8 mouse cellular contexts compared by ENCODE assay signal in genomic region chr2:158079843-158080395, GRCm38 (mm10). TPM values are rescaled to one million over a fixed set of nuclear protein-coding genes. Genes with fewer than 3 reads are reported as not detected.
DNase-seq lines count a peak whose midpoint lies in the region; ATAC-seq lines count a peak whose summit lies in the region.
"Had no signal": no experiment of that assay in that cellular context is flagged by ENCODE, and none has a peak within 500 bp of the region (broad histone marks: within the 10 kb centered on the region; RNA-seq: fewer than 3 reads in every experiment).

No protein-coding gene starts in this region.

- H3K4me3 ChIP-seq in embryonic facial prominence, embryonic 14.5 days (ENCODE audit: low read depth, low read length): no peak overlapping the region

- no peak overlapping the region for H3K27ac ChIP-seq in embryonic facial prominence, embryonic 14.5 days (replicated peaks; ENCODE audit: low read depth, low read length)

- 47% methylated on average over 9 of the region's 9 CpGs for WGBS in embryonic facial prominence, embryonic 14.5 days

- H3K9ac ChIP-seq in embryonic facial prominence, embryonic 14.5 days (ENCODE audit: low read depth, low read length): no peak overlapping the region

- peaks cover 29% of the 10 kb centered on the region for H3K36me3 ChIP-seq in embryonic facial prominence, embryonic 14.5 days (ENCODE audit: control insufficient read depth, insufficient read depth, low read length)

- peak; percentile 49 for DNase-seq in kidney, adult 9 months
- DNase-seq in kidney, adult 8-10 months: no peak
- peak; percentile 38 for DNase-seq in R1 (ENCODE audit: low read depth, low spot score)
- no peak for DNase-seq in embryonic facial prominence, embryonic 14.5 days (ENCODE audit: low spot score)
- no peak for DNase-seq in layer of hippocampus, adult 9-11 months
- no peak for DNase-seq in B cell, adult 2 months
- DNase-seq: gastrocnemius, postnatal 10 days had no signal

- H3K4me2 ChIP-seq in embryonic facial prominence, embryonic 14.5 days (ENCODE audit: low read depth, low read length): no peak overlapping the region

- ATAC-seq in embryonic facial prominence, embryonic 14.5 days (ENCODE audit: low read depth): peak; percentile 71; the same call in 1 of the 2 replicates
- peak; percentile 76 for ATAC-seq in megakaryocyte progenitor cell, adult 5-6 weeks (replicated peaks; ENCODE audit: poor library complexity)

- no peaks in the 10 kb centered on the region for H3K9me3 ChIP-seq in embryonic facial prominence, embryonic 14.5 days (ENCODE audit: control insufficient read depth, low read length)

- no peaks in the 10 kb centered on the region for H3K4me1 ChIP-seq in embryonic facial prominence, embryonic 14.5 days (ENCODE audit: control insufficient read depth, insufficient read depth, low read length)

- no peaks in the 10 kb centered on the region for H3K27me3 ChIP-seq in embryonic facial prominence, embryonic 14.5 days (replicated peaks; ENCODE audit: control insufficient read depth, insufficient read depth, low read length)

RNA-seq across cellular contexts. Expression of gene Rprd1b, which starts 51.6 kb away (rescaled TPM):
- polyA plus RNA-seq in embryonic facial prominence, embryonic 14.5 days (2014; fragmentation: Nextera tagmentation; extraction: Ambion mirVana): 32.8 and 37.5 TPM in 2 replicates
- total RNA-seq in megakaryocyte progenitor cell, adult 5-6 weeks (2015): 30.5 and 38.4 TPM in 2 replicates
- total RNA-seq in megakaryocyte progenitor cell, adult 5-6 weeks (2017): 18.6 and 23.9 TPM in 2 replicates

RNA-seq across cellular contexts. Expression of gene Tti1, which starts 51.7 kb away (rescaled TPM):
- 17.0 and 22.0 TPM in 2 replicates for polyA plus RNA-seq in embryonic facial prominence, embryonic 14.5 days (2014; fragmentation: Nextera tagmentation; extraction: Ambion mirVana)
- 16.6 and 20.2 TPM in 2 replicates for total RNA-seq in megakaryocyte progenitor cell, adult 5-6 weeks (2015)
- 22.7 and 25.6 TPM in 2 replicates for total RNA-seq in megakaryocyte progenitor cell, adult 5-6 weeks (2017)

Comparison
In these comparisons a context has a peak if more than half of its experiments do, and no peak if none do; other contexts are left out.
1. DNase-seq: peak in kidney, adult 9 months (single experiment) and R1 (single experiment); none in kidney, adult 8-10 months (0 of 2), embryonic facial prominence, embryonic 14.5 days (single experiment), layer of hippocampus, adult 9-11 months (single experiment) and B cell, adult 2 months (0 of 2).